Mouse (Mus musculus) lung, postnatal 25 days (tissue): Measurements from ENCODE around the gene Eif4g1.

ENCODE experiments used
- DNase-seq: peaks from one replicate; pipeline ENCODE4 v3.0.0; 2022; ENCODE audit warnings: low spot score

Eif4g1 gene

DNA sequence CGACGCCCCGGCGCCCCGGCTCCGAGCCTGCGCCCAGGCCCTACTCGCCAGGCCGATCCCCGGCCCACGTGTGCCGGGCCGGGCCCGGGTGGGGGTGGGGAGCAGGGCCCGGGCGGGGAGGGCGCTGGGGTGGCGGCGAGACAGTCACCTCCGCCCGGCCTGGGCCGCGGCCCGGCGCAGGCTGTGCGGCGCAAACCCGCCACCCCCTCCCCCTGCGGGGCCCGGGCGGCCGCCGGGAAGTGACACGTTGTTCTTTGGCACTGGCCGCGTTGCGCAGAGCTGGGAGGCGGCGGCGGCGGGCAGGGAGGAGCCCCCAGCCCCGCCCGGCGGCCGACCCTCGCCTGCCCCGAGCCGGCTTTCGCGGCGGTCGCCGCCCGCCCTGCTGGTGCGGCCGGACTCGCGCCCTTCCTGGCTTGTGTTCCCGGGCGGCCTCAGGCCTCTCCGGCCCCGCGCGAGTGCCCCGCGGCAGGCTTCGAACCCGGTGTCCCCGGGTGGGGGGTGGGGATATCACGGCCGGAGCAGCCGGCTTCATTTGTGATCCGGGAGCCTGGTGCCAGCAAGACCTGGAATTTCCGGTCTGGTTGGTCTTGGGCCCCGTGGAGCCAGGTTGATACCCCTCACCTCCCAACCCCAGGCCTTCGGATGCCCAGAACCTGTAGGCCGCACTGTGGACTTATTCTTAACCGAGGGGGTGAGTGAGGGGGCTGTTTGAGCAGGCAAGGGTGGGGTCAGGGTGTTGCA is 5.0 kb downstream of the Eif4g1 start:
- DNase-seq = peak; percentile 58

DNA sequence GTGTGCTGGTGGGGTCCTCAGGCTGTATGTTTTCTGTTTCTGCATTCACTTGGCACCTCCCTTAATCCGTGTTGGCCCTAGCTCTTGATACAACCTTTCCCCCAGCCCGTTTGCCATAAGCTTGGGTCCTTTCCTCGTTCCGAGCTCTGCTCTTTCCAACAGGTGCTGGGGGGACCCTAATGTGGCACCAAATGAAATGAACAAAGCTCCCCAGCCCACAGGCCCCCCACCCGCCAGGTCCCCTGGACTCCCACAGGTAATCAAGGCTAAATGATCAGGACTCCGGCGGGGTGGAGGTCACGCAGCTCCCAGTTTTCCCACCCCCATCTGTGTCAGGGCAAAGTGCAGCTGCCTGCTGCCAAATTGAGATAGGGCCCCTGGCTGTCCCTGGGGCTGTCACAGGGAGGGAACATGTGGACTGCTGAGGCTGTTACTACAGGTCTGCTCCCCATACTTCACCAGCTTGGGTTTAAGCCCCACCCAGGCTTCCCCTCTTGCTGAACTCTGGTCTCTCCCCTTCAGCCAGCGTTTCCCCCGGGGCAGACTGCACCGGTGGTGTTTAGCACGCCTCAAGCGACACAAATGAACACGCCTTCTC is 5.7 kb downstream of the Eif4g1 start:
- DNase-seq = no peak

DNA sequence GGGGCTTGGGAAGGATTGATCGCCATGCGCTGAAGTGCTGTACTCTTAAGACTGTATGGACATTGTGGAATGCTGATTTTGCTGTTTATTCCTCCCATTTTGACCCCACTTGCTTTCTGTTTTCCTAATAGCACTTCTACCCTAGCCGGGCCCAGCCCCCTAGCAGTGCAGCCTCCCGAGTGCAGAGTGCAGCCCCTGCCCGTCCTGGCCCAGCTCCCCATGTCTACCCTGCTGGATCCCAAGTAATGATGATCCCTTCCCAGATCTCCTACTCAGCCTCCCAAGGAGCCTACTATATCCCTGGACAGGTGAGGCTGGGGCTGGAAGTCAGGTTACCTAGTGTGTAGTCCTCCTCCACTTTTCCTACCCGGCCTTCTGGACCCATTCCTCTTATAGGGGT is 7.1 kb downstream of the Eif4g1 start:
- no peak for DNase-seq

DNA sequence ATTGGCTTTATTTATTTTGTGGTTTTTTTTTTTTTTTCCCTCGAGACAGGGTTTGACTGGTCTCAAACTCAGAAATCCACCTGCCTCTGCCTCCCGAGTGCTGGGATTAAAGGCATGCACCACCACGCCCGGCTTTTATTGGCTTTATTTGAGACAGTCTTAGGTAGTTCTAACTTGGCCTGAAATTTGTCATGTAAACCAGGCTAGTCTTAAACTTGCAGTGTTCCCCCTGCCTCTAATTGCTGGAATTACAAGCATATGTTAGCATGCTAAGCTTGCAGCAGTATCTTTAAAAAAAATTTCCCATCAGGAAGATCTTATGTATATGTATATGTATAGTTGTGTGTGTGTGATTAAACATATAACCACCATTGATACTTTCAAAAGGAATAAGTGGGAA is 8.6 kb downstream of the Eif4g1 start:
- no peak for DNase-seq

DNA sequence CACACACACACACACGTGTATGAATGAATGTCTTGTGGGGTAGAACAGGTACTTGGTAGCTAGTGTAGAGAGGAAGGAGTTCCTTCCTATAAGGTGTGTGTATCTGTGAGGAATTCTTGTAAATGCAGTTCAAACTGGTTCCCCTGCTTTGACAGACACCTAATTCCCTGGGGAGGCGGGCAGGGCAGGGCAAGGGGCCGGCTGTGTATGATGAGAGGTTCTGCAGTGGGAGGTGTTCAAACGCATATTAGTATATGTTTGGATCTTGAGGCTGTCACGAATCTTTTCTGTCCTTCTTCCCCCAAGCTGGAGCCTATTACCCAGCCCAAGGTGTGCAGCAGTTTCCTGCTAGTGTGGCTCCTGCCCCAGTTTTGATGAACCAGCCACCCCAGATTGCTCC is 9.3 kb downstream of the Eif4g1 start:
- no peak for DNase-seq

DNA sequence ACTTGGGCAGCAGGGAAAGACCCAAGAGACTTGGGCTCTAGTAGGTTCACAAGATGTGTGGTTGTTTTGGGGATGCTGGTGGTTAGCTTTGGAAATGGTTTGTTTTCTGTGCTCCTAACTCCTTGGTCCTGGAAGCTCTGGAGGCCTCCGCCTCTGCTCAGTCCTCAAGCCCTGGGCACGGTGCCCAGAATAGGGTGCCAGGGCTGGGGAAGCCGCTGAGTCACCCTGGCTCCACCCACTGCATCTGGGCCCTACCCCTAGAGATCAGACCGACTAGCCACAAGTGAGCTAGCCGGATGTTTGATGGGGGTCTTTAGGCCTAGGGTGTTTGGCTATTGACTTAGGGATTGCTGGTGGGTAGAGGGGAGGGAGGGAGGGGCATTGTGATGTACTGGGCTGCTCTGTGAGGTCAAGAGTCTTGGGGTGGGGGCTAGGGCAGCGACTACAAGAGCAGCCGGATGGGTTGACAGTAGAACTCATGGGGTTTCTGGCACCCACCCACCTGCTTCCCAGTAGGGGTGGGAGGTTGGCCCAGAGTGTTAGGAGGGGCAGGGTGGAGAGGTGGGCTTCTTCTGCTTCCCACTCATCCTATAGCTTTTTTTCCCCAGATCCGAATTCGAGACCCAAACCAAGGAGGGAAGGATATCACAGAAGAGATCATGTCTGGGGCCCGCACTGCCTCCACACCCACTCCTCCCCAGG is 10.0 kb downstream of the Eif4g1 start:
- peak; percentile 91 for DNase-seq

DNA sequence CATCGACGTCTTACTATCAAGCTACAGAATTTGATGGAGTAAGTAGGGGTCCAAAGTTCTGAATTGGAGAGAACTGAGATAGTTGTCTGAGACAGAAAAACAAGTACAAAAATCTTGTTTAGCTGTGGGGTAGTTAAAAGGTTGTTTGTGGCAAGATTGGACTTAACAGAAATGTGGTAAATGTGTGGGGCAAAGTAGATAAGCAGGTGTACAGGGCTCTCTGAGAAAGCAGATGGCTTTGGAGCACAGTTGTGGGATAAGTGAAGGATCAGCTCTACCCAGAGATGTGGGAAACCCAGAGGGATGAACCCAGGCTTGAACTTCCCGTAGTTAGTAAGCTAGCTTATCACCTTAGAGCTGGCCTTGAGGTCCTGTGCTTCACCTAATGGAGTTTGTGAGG is 22.7 kb downstream of the Eif4g1 start:
- no peak for DNase-seq

DNA sequence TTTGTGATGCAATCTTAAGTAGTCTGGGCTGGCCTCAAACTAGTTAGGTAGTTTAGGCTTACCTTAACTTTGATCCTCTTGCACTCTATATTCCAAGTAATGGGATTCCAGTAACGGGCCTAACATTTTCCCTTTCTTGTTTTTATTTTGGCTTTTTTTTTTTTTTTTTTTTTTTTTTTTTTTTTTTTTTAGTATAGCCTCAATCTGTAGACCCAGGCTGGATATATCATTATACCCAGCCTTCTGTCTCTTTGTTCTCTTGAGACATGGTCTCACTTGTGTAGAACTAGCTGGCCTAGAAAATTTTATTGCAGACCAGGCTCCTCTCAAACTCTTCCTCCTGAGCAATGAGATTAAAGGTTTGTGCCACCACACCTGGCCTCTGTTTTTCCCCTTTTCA is 23.5 kb downstream of the Eif4g1 start:
- no peak for DNase-seq

DNA sequence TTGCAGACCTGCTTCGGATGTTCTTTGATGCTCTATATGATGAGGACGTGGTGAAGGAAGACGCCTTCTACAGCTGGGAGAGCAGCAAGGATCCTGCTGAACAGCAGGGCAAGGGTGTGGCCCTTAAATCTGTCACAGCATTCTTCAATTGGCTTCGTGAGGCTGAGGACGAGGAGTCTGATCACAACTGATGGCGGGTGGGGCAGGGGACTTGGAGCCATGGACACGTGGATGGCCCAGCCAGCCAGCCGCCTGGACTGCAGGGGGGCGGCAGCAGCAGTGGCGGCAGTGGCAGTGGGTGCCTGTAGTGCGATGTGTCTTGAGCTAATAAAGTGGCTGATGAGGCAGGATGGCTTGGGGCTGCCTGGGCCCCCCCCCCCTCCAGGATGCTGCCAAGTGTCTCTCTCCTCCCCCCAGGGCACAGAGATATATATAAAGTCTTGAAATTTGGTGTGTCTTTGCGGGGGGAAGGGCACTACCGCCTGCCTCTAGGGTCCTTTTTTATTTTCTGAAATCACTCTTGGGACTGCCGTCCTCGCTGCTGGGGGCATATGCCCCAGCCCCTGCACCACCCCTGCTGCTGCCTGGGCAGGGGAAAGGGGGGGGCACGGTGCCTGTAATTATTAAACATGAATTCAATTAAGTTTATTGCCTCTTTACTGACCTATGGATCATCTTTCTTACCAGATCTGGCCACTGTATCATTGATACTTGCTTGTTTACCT is 24.3 kb downstream of the Eif4g1 start:
- no peak for DNase-seq

DNA sequence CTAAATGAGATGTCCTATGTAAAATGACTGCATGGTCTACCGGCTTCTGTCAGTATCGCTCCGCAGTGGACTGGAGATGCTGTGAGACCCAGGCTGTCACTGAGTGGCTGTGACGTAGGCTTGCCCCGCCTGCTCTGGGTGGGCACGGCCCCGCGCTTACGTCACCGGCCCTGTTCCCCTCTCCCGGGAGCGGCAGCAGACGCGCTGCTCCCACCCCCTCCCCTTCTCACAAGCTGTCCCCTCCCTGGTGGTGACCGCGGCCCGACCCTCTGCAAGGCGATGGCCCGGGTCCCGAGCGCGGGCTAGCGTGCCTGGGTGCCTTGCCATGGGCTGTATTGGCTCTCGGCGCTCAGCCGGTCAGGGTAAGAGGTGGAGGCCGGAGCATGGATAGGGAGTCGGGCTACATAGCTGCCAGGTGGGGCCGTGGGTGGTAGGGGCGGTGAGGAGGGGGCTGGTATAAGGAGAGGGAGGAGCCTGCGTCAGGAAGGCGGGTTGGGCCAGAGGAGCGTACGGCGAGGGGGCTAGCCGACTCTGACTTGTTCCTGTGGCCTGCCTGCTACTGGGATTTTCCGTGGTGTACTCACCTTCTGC is 25.1 kb downstream of the Eif4g1 start, which contains the start of gene Fam131a:
Fam131a (plus strand) TSS at position 131 of the 591 bp plus-strand sequence.
- peak; percentile 90 for DNase-seq

DNA sequence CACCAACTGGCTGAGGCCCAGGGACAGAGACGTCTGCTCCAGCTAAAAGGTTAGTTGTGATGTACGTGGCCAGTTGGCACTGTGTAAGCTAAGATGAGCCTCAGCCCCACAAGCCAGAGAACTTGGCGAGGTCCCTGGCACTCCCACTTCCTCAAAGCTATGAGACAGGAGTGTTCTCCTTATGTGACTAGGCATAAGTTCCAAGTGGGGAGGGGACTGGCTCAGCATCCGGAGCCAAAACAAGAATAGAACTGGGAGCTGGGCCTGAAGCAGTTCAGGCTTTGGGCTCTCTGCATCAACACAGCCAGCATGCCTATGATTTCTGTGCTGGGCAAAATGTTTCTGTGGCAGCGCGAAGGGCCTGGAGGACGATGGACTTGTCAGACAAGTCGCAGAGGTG is 26.7 kb downstream of the Eif4g1 start:
- DNase-seq = no peak

DNA sequence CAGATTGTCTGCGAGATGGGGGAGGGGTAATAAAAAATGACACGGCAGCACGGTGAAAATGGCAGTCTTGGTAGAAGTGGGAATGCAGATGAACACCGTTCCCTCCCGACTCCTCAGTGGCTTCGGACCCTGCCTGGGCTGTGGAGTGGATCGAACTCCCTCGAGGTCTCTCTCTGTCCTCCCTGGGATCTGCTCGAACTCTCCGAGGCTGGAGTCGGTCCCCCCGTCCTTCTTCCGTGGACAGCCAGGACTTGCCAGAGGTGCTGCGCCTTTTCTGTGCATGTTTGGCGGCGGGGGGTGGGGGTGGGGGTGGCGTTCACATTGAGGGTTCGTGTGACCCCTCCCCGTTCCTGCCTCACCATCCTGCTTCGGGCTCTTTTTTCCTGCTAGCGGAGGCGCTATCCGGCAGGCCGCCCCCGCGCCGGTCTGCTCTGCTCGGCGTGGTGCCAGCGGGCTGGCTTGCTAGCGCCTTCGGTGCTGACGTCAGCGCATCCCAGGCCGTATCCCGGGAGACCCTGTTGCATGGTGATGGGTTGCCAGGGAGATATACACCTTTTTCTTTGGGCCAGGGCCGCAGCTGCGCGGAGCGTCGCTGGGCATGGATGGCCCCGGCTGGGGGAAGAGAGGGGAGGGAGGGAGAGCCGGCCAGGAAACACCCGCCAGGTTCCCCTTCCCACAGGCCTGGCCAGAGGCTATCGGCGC is 27.7 kb downstream of the Eif4g1 start:
- DNase-seq = peak; percentile 53

DNA sequence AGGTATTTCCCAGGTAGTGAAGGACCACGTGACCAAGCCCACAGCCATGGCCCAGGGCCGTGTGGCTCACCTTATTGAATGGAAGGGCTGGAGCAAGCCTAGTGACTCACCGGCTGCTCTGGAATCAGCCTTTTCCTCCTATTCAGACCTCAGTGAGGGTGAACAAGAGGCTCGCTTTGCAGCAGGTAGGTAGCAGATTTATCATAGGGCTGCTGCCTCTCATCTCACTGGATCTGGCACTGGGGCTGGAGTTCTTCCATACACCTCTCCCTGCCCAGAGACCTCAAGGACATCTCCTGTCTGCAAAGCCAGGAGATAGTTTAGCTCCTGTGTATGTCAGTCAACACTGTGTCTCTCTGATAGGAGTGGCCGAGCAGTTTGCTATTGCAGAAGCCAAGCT is 31.2 kb downstream of the Eif4g1 start:
- no peak for DNase-seq

DNA sequence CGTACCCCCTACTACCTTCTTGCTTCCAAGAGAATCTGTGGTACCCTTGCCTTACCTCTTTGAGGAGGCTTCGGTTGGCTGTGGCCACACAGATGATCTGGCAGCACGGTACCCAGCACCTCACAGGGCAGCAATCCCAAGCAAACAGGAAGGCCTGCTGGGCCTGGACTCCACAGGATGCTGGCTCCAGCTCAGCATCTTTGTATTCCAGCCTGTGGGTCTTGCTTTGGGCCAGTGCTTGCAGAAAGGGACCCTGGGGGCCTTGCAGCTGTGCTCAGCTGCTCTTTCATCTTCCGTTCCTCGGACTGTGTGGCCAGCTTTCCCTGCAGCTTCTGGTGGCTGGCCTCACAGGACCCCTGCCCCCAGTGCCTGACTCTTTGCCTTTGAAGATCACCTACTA is 31.9 kb downstream of the Eif4g1 start:
- DNase-seq = no peak

DNA sequence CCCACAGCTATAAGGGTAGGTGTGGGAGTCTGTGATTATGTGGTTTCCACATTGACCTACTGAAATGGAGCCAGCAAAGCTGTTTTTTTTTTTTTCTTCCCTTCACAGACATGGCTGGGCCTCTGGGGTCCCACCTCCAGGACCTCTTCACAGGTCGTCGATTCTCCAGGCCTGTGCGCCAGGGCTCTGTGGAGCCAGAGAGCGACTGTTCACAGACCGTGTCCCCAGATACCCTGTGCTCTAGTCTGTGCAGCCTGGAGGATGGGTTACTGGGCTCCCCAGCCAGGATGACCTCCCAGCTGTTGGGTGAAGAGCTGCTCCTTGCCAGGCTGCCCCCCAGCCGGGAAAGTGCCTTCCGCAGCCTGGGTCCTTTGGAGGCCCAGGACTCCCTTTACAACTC is 33.2 kb downstream of the Eif4g1 start:
- DNase-seq = no peak

DNA sequence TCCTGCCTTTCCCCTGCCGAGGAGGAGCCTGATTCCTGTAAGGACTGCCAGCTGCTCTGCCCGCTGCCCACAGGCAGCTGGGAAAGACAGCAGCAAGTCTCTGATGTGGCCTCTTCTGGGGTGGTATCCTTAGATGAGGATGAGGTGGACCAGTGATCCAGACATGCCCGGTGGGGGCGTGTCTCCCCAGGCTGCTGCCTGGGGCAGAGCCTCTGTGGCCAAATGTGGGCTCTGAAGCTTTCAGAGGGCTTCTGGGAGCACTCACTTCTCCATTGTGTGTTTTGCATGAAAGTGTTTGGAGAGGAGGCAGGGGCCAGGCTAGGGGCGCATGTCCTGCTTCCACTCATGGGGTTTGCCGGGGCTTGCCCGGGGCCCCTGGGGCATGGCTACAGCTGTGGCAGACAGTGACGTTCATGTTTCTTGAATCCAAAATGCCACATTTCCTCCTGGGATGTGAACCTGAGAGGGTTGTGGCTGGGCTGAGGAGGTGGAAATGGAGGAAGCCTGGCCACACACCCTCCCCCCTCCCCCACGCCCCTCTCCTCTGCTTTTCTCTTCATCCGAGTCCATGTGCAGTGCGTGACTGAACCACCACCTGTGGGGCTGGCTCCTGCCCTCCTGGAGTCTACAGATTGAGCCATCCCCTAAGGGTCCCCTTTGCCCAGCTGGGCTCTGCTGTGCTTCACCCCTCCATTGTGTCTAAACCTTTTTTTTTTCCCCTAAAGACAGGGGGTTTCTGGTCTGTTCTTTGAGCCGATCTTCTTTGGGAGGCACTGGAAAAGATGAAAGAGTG is 33.8 kb downstream of the Eif4g1 start:
- no peak for DNase-seq

DNA sequence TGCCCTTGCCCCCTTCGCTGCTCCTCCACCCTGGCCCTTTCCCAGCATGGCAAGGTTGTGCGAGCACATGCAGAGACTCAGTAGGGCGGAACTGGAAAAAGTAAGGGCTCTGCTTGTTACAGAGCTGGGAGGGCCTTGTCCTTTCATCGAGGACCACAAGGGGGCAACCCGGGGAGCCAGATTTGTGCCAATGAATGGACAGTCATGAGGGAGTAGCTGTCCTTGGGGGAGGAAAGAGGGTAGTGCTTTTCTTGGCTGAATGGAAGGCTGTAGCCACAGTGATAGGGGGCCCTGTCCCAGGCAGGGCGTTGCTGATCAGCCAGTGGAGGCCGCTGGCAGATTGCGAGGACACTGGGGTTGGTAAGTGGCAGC is 34.4 kb downstream of the Eif4g1 start:
- DNase-seq = peak; percentile 53

DNA sequence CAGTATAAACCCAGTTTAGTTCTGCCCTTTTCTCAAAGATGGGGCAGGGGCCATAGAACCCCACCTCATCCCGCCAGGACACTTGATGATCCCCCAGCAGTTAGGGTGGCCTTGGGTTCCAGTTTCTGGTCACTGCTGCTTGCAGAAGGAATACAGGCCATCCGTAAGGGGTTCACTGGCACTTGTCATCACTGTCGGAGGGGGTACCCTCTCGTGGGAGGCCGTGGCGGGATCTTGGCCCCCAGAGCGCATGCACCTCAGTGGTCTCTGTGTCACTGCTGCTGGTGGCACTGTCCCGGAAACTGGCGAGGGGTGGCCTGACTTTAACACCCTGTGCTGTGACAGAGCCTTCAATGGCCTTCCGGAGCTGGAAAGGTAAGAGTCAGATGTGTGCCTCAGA is 35.0 kb downstream of the Eif4g1 start:
- DNase-seq = no peak

DNA sequence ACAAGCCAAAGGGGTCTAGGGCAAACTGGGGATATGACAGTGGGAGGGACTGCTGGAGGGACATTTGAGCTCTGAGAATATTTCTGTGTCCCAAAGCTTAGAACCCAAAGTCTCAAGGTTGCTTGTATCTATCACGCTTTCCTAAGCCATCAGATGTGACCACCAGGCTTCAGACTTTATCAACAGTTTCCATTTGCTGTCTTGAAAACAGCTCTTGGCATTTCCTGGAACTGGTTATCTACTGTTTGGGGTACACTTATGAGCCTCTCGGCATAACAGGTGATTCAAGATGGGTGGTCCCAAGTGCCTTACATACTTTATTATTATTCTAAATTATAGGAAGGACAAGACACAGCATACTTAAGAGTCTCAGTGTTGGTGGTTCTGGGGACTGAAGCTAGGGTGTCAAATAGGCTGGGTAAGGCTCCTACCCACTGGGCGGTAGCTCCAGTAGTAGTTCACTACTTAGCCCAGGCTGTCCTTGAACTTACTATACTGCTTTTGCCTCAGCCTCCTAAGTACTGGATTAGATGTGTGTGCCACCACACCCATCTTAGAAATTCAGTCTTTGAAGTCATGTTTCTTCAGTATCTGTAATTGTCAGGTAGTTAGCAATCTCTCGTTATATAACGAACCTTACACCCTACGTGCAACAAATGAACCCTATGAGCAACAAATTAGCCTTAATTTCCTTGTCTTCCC is 35.7 kb downstream of the Eif4g1 start:
- no peak for DNase-seq

DNA sequence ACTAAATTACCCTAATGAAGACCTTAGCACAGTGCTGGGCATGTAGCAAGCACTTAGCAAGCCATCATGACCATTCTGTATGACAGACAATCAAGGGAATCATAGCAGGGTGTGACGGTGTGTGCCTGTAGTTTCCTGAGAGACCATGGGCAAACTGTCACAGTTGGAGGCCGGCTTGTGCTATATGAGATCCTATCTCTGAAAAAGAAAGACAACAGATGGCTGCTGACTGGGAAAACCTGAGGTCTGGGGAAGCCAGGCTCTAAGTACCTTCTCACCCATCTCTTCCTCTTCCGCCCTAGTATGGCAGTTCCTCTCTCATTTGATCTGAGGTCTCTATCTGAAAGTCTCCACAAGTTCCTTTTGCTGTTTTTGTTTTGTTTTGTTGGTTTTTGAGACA is 37.7 kb downstream of the Eif4g1 start:
- DNase-seq = no peak
